Mouse (Mus musculus): ENCODE data around the gene Cacnb1. TPM values are rescaled to one million over a fixed set of nuclear protein-coding genes. Genes with fewer than 3 reads are reported as not detected.

Cacnb1 gene
- polyA plus RNA-seq, 1 experiment from 2014 or later, result 12.8 TPM

GRCm38 (mm10) chr11:98027297-98027688 lies 4.5 kb upstream of the Cacnb1 start:
- no peaks in the 10 kb centered on the region for H3K27me3 ChIP-seq (ENCODE audit: insufficient read depth, low read length)
- no peaks in the 10 kb centered on the region for H3K9me3 ChIP-seq (ENCODE audit: low read length)
- peaks cover 31% of the 10 kb centered on the region for H3K4me1 ChIP-seq (ENCODE audit: insufficient read depth, low read length)
- H3K4me3 ChIP-seq (ENCODE audit: low read length), result peak overlapping the region; percentile 100
- peak overlapping the region; percentile 82 for H3K4me2 ChIP-seq (replicated peaks; ENCODE audit: low read depth, low read length)
- no peak for ATAC-seq (ENCODE audit: low FRiP score, low TSS enrichment)
- peak overlapping the region; percentile 100 for H3K9ac ChIP-seq (replicated peaks; ENCODE audit: low read length)
- H3K27ac ChIP-seq (ENCODE audit: low read length), result peak overlapping the region; percentile 97
- WGBS, result 0% methylated on average over 18 of the region's 18 CpGs
- peaks cover 33% of the 10 kb centered on the region for H3K36me3 ChIP-seq (ENCODE audit: insufficient read depth, low read length)

GRCm38 (mm10) chr11:98026570-98027296 lies 3.9 kb upstream of the Cacnb1 start, which contains the start of gene Rpl19:
Gene Rpl19 (plus strand): TSS chr11:98026710.
- Histone ChIP-seq H3K27me3 (ENCODE audit: insufficient read depth, low read length) (no peaks in the 10 kb centered on the region), H3K4me2 (replicated peaks; ENCODE audit: low read depth, low read length) (peak within 1 kb of the TSS; percentile 82), H3K4me3 (ENCODE audit: low read length) (peak within 1 kb of the TSS; percentile 100), H3K9ac (replicated peaks; ENCODE audit: low read length) (peak within 1 kb of the TSS; percentile 100), H3K9me3 (ENCODE audit: low read length) (no peaks in the 10 kb centered on the region), H3K27ac (ENCODE audit: low read length) (peak within 1 kb of the TSS; percentile 97), H3K4me1 (ENCODE audit: insufficient read depth, low read length) (peaks cover 32% of the 10 kb centered on the region), H3K36me3 (ENCODE audit: insufficient read depth, low read length) (peaks cover 33% of the 10 kb centered on the region)
- peak; percentile 62 for ATAC-seq (ENCODE audit: low FRiP score, low TSS enrichment)
- WGBS, result under 1% methylated on average over 66 of the region's 69 CpGs

DNA sequence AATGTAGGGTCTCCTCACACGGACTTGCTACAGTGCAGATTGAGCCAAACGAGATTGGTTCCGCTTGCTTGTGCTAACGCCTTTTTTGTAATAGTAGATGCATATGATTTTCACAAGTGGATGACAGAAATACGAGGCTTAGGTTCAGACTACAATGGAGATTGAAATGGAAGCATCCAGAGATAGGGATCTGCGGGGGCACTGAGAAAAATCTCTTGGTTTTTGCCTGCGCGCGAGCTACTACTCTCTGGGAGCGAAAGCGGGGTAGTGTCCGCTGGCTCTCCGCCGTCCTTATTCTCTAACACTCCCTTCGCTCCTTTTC lies 3.4 kb upstream of the Cacnb1 start:
- peaks cover 38% of the 10 kb centered on the region for H3K4me1 ChIP-seq (ENCODE audit: insufficient read depth, low read length)
- H3K9me3 ChIP-seq (ENCODE audit: low read length), result no peaks in the 10 kb centered on the region
- H3K9ac ChIP-seq (replicated peaks; ENCODE audit: low read length), result peak overlapping the region; percentile 100
- peak overlapping the region; percentile 82 for H3K4me2 ChIP-seq (replicated peaks; ENCODE audit: low read depth, low read length)
- H3K27me3 ChIP-seq (ENCODE audit: insufficient read depth, low read length), result no peaks in the 10 kb centered on the region
- peaks cover 32% of the 10 kb centered on the region for H3K36me3 ChIP-seq (ENCODE audit: insufficient read depth, low read length)
- no peak for ATAC-seq (ENCODE audit: low FRiP score, low TSS enrichment)
- H3K4me3 ChIP-seq (ENCODE audit: low read length), result peak overlapping the region; percentile 100
- H3K27ac ChIP-seq (ENCODE audit: low read length), result peak overlapping the region; percentile 97
- WGBS, result 5% methylated on average over 15 of the region's 15 CpGs

DNA sequence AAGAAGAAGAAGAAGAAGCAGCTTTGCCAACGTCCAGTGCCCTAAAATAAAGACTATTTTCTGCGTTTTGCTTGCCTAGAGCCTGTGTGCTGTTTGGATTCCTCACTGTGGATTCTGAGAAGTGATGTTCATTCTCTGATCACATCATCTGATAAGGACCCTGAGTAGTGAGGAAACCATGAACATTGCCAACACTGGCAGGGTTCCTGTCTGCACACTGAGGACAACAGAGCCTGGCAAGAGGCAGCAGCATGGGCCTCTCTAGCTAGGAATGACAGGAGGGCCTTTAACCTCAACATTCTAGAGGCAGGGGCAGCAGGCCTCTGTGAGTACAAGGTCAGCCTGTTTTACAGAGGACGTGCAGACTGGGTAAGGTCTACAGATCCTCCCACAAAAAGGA lies 1.7 kb upstream of the Cacnb1 start:
- Histone ChIP-seq H3K36me3 (ENCODE audit: insufficient read depth, low read length) (peaks cover 15% of the 10 kb centered on the region), H3K4me2 (replicated peaks; ENCODE audit: low read depth, low read length) (no peak overlapping the region), H3K27ac (ENCODE audit: low read length) (no peak overlapping the region), H3K27me3 (ENCODE audit: insufficient read depth, low read length) (no peaks in the 10 kb centered on the region), H3K4me3 (ENCODE audit: low read length) (no peak overlapping the region), H3K9ac (replicated peaks; ENCODE audit: low read length) (no peak overlapping the region), H3K4me1 (ENCODE audit: insufficient read depth, low read length) (peaks cover 55% of the 10 kb centered on the region), H3K9me3 (ENCODE audit: low read length) (no peaks in the 10 kb centered on the region)
- WGBS, result 78% methylated on average over 3 of the region's 3 CpGs
- ATAC-seq (ENCODE audit: low FRiP score, low TSS enrichment), result no peak

DNA sequence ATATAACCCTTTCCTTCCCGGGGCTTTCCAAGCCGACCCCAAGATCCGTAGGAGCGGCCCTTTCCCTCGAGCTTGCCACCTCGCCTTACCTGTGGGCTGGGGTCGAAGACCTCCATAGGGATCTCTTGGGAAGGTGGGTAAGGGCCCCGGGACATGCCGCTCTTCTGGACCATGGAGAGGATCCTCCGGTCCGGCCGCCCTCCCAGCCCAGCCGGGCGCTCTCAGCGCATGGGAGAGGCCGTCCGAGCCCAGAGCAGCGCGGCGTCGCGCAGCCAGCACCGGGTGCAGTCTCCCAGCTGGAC lies 630 bp downstream of the Cacnb1 start:
- no peaks in the 10 kb centered on the region for H3K9me3 ChIP-seq (ENCODE audit: low read length)
- peak; percentile 36 for ATAC-seq (ENCODE audit: low FRiP score, low TSS enrichment)
- peaks cover 4% of the 10 kb centered on the region; the same call in 1 of the 2 replicates for H3K36me3 ChIP-seq (ENCODE audit: insufficient read depth, low read length)
- H3K4me1 ChIP-seq (ENCODE audit: insufficient read depth, low read length), result peaks cover 48% of the 10 kb centered on the region
- H3K9ac ChIP-seq (replicated peaks; ENCODE audit: low read length), result peak overlapping the region; percentile 88
- WGBS, result under 1% methylated on average over 22 of the region's 23 CpGs
- H3K4me3 ChIP-seq (ENCODE audit: low read length), result peak overlapping the region; percentile 83
- peak overlapping the region; percentile 85 for H3K4me2 ChIP-seq (replicated peaks; ENCODE audit: low read depth, low read length)
- H3K27ac ChIP-seq (ENCODE audit: low read length), result peak overlapping the region; percentile 97
- H3K27me3 ChIP-seq (ENCODE audit: insufficient read depth, low read length), result no peaks in the 10 kb centered on the region

DNA sequence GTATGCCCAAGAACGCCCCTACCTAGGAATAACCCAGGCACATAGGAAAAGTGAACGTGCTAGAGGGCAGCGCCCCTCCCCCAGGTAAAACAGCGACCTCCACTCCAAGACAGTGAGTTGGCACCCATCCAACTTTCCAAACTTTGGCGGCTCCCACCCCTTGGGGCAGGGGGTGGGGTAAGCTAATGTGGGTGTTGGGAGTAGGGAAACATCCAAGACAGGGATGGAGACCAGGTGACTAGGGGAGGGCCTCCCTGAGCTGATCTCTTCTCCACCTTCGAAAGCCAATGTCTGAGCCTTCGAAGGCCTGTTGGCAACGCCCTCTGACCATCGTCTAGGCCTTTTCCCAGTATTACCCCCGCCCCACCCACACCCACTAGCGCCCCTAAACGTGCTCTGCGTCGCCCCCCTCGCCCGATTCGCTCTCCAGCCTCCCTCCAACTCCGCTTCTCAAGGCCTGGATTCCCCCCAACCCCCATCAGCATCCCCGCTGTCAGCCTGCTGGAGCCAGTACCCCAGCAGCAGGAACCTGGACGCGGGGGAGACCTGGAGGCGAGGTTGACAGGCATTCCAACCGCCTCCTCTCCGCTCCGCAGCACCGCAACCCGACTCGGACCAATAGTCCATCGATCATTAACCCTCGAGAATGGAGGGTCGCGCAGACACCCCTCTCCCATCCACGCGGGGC lies 1.1 kb downstream of the Cacnb1 start:
- peak; percentile 16; the same call in 1 of the 2 replicates for ATAC-seq (ENCODE audit: low FRiP score, low TSS enrichment)
- Histone ChIP-seq H3K27ac (ENCODE audit: low read length) (peak overlapping the region; percentile 97), H3K4me1 (ENCODE audit: insufficient read depth, low read length) (peaks cover 48% of the 10 kb centered on the region), H3K9me3 (ENCODE audit: low read length) (no peaks in the 10 kb centered on the region), H3K4me3 (ENCODE audit: low read length) (peak overlapping the region; percentile 83), H3K9ac (replicated peaks; ENCODE audit: low read length) (peak overlapping the region; percentile 88), H3K27me3 (ENCODE audit: insufficient read depth, low read length) (no peaks in the 10 kb centered on the region), H3K36me3 (ENCODE audit: insufficient read depth, low read length) (peaks cover 6% of the 10 kb centered on the region; the same call in 1 of the 2 replicates), H3K4me2 (replicated peaks; ENCODE audit: low read depth, low read length) (peak overlapping the region; percentile 85)
- WGBS, result 2% methylated on average over 34 of the region's 34 CpGs

- peak overlapping the region; percentile 97 for H3K27ac ChIP-seq (ENCODE audit: low read length)
- peak overlapping the region; percentile 85 for H3K4me2 ChIP-seq (replicated peaks; ENCODE audit: low read depth, low read length)
- H3K9ac ChIP-seq (replicated peaks; ENCODE audit: low read length), result peak overlapping the region; percentile 88; the same call in 1 of the 2 replicates
- H3K36me3 ChIP-seq (ENCODE audit: insufficient read depth, low read length), result peaks cover 9% of the 10 kb centered on the region; the same call in 1 of the 2 replicates
- H3K4me1 ChIP-seq (ENCODE audit: insufficient read depth, low read length), result peaks cover 46% of the 10 kb centered on the region
- 47% methylated on average over 2 of the region's 2 CpGs for WGBS
- H3K9me3 ChIP-seq (ENCODE audit: low read length), result no peaks in the 10 kb centered on the region
- peak overlapping the region; percentile 83 for H3K4me3 ChIP-seq (ENCODE audit: low read length)
- no peak for ATAC-seq (ENCODE audit: low FRiP score, low TSS enrichment)
- no peaks in the 10 kb centered on the region for H3K27me3 ChIP-seq (ENCODE audit: insufficient read depth, low read length)
Measured at GRCm38 (mm10) chr11:98021118-98021517, 1.7 kb downstream of the Cacnb1 start.

- no peak for ATAC-seq (ENCODE audit: low FRiP score, low TSS enrichment)
- H3K9ac ChIP-seq (replicated peaks; ENCODE audit: low read length), result peak overlapping the region; percentile 3; the same call in 1 of the 2 replicates
Measured at GRCm38 (mm10) chr11:98020710-98021109, 2.1 kb downstream of the Cacnb1 start.

GRCm38 (mm10) chr11:98019883-98020610 lies 2.8 kb downstream of the Cacnb1 start:
- H3K36me3 ChIP-seq (ENCODE audit: insufficient read depth, low read length), result peaks cover 18% of the 10 kb centered on the region
- H3K27me3 ChIP-seq (ENCODE audit: insufficient read depth, low read length), result no peaks in the 10 kb centered on the region
- peak overlapping the region; percentile 85; the same call in 1 of the 2 replicates for H3K4me2 ChIP-seq (replicated peaks; ENCODE audit: low read depth, low read length)
- H3K9ac ChIP-seq (replicated peaks; ENCODE audit: low read length), result peak overlapping the region; percentile 3; the same call in 1 of the 2 replicates
- WGBS, result 25% methylated on average over 8 of the region's 8 CpGs
- no peaks in the 10 kb centered on the region for H3K9me3 ChIP-seq (ENCODE audit: low read length)
- ATAC-seq (ENCODE audit: low FRiP score, low TSS enrichment), result no peak
- H3K4me3 ChIP-seq (ENCODE audit: low read length), result 0 out of 2 replicates have a peak overlapping the region, but pooled peaks have one; percentile 3
- H3K27ac ChIP-seq (ENCODE audit: low read length), result no peak overlapping the region
- H3K4me1 ChIP-seq (ENCODE audit: insufficient read depth, low read length), result peaks cover 39% of the 10 kb centered on the region

More at GRCm38 (mm10) chr11:98020710-98021109, 2.1 kb downstream of the Cacnb1 start:
- peaks cover 13% of the 10 kb centered on the region; the same call in 1 of the 2 replicates for H3K36me3 ChIP-seq (ENCODE audit: insufficient read depth, low read length)
- no peak overlapping the region for H3K27ac ChIP-seq (ENCODE audit: low read length)
- peaks cover 42% of the 10 kb centered on the region for H3K4me1 ChIP-seq (ENCODE audit: insufficient read depth, low read length)
- no peaks in the 10 kb centered on the region for H3K27me3 ChIP-seq (ENCODE audit: insufficient read depth, low read length)
- WGBS, result 46% methylated on average over 1 of the region's 1 CpGs
- no peaks in the 10 kb centered on the region for H3K9me3 ChIP-seq (ENCODE audit: low read length)
- peak overlapping the region; percentile 85; the same call in 1 of the 2 replicates for H3K4me2 ChIP-seq (replicated peaks; ENCODE audit: low read depth, low read length)
- no peak overlapping the region for H3K4me3 ChIP-seq (ENCODE audit: low read length)

Data from kidney, embryonic 16.5 days (tissue).